Mouse (Mus musculus) cerebellum, postnatal 36 days (tissue): ENCODE measurements at regions not wholly inside any gene's neighbourhood (a gene's known extent, or its start where the extent isn't known, plus 50 kb on each side); places are given as distances from the start of the nearest gene placed in this dataset.

ENCODE experiments used
- DNase-seq, 2 experiments: peaks; one replicate each; pipeline ENCODE4 v3.0.0; 2021 to 2022; ENCODE audit warnings: mixed read lengths in 2 of 2

GRCm38 (mm10) chrX:163812431-163812830 is 51.3 kb upstream of the Rnf138rt1 start:
- no peak for DNase-seq

GRCm38 (mm10) chrX:163814806-163815205 is 53.7 kb upstream of the Rnf138rt1 start:
- DNase-seq: no peak

GRCm38 (mm10) chrX:163822298-163822697 is 61.2 kb upstream of the Rnf138rt1 start:
- no peak for DNase-seq

- no peak for DNase-seq
Measured at GRCm38 (mm10) chrX:163827461-163827860, 66.3 kb upstream of the Rnf138rt1 start.

GRCm38 (mm10) chrX:163845408-163845807 is 63.4 kb upstream of the Ap1s2 start:
- DNase-seq: no peak

GRCm38 (mm10) chrX:163846890-163847289 is 61.9 kb upstream of the Ap1s2 start:
- DNase-seq: peak; percentile 5 to 14

GRCm38 (mm10) chrX:163847651-163848050 is 61.2 kb upstream of the Ap1s2 start:
- DNase-seq: peak in 1 of 2 experiments; percentile 11

GRCm38 (mm10) chrX:163848510-163849199 is 60.2 kb upstream of the Ap1s2 start:
- DNase-seq: peak; percentile 61 to 68

- DNase-seq: no peak
Measured at GRCm38 (mm10) chrX:163850915-163851599, 57.8 kb upstream of the Ap1s2 start.

GRCm38 (mm10) chrX:163858494-163858893 is 50.3 kb upstream of the Ap1s2 start:
- DNase-seq: no peak
